Mouse (Mus musculus): ENCODE data around the gene Fbxo11.
"Not testable (repeated sequence)": the region's sequence is repeated elsewhere in the genome, so short reads cannot be mapped to it uniquely, and the experiment has no call there.

The Fbxo11 gene

DNA sequence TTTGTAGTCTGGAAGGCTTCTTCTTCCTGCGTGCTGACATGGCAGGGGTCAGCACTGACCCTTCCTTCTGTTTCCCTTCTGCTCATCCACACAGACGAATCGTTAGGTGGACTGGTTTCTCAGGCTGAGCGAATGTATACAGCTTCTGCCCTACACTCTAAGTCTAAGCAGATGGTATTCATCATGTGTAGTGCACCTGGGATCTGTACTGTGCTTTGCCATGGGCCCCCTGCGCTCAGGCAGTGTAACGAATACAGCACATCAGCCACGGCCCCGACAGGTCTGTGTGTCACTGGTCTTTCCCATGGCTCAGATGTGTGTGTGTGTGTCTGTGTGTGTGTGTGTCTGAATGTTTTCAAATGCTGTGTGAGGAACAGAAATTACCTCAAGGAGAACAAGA lies 58.1 kb downstream of the Fbxo11 start:
- DNase-seq (ENCODE audit: low spot score): no peak

GRCm38 (mm10) chr17:88004892-88005291 lies 60.2 kb downstream of the Fbxo11 start:
- DNase-seq (ENCODE audit: low spot score): no peak

- DNase-seq (ENCODE audit: low spot score): no peak
Observed at GRCm38 (mm10) chr17:87997808-87998207, 67.3 kb downstream of the Fbxo11 start.

DNA sequence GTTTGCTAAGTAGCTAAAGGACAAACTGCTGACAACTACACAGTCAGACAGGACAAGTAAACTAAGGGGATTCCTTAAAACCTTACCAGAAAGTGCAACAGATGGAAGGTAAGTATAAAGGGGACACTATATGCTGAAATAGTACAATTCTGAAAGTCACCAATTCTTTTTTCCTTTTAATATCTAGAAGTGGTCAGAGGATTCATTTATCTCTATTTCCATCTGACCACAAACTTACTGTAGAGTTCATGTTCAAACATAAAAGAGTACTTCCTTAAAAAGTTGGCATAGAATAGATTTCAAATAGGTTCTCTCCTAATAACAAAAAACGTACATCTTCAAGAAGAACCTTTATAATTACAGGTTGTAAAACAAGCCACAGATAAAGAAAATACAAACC lies 71.8 kb downstream of the Fbxo11 start:
- no peak for DNase-seq (ENCODE audit: low spot score)

DNA sequence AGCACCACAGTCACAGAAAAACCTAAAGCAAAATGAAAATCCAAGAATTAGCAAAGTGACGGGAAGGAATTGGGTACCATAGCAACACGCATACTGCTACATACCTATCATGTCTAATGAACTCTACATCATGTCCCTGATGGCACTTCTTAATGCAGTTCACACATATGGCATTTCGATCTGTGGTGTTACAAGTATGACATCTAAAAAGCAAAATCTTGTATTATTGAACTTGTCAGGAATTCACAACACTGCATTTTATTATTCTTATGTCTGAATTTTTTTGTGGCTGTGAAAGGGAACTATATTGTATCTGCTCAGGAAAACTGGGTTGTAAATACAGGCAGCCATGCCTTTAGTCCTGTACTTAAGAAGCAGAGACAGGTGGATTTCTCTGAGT lies 72.9 kb downstream of the Fbxo11 start:
- no peak for DNase-seq (ENCODE audit: low spot score)

DNA sequence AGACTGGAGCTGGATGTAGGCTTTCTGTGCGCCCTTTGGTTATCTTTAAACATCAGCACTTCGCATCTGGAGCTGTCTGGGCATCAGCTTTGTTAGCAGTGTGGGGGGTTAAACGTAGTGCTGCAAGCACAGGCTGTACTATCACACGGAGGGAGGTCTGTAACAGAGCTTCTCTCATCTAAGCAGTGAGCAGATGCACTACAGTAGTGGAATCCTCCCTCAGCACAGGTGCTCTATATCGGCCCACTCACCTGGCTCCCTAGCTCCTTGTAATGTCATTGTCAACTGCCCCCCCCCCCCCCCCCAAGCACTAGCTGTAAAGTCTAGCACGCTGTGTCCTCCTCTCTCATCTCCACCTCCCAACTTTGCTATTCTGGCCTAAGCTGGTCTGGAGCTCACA lies 77.6 kb downstream of the Fbxo11 start:
- no peak for DNase-seq (ENCODE audit: low spot score)

DNA sequence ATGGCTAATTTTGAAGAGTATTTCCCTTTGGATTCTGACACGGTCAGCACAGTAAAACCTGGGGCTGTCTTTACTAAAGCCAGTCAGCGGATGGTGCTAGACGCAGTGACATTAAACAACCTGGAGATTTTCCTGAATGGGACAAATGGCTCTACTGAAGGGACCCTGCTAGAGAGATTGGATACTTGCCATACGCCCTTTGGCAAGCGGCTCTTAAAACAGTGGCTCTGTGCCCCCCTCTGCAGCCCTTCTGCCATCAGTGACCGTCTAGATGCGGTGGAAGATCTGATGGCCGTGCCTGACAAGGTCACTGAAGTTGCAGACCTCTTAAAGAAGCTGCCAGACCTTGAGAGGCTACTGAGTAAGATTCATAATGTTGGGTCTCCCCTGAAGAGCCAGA lies 79.2 kb downstream of the Fbxo11 start:
- no peak for DNase-seq (ENCODE audit: low spot score)

DNA sequence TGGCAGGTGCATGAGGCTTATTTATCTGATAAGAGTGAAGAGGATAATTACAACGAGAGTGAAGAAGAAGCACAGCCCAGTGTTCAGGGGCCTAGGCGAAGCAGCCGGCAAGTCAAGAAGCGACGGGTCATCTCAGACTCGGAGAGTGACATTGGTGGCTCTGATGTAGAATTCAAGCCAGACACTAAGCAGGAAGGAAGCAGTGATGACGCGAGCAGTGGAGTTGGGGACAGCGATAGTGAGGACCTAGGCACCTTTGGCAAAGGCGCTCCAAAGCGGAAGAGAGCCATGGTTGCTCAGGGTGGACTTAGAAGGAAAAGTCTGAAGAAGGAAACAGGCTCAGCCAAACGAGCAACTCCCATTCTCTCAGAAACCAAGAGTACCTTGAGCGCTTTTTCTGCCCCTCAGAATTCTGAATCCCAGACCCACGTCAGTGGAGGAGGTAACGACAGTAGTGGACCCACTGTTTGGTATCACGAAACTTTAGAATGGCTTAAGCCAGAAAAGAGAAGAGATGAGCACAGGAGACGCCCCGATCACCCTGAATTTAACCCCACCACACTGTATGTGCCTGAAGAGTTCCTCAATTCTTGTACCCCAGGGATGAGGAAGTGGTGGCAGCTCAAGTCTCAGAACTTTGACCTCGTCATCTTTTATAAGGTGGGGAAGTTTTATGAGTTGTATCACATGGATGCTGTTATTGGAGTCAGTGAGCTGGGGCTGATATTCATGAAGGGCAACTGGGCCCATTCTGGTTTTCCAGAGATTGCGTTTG lies 80.5 kb downstream of the Fbxo11 start:
- DNase-seq (ENCODE audit: low spot score): no peak

DNA sequence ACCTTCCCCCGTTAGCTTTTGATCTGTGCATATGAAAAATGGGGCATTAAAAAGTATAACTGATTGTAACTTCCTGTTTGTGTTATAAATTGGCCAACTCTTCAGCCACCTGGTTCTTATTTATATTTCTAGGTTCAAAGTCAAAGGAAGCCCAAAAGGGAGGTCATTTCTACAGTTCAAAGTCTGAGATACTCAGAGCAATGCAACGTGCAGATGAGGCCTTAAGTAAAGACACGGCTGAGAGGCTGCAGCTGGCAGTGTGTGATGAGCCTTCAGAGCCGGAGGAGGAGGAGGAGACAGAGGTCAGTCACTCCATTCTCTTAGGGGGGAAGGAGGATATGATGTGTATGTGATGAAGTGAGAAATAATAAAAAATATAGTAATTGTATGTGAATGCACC lies 81.8 kb downstream of the Fbxo11 start:
- DNase-seq (ENCODE audit: low spot score): no peak

DNA sequence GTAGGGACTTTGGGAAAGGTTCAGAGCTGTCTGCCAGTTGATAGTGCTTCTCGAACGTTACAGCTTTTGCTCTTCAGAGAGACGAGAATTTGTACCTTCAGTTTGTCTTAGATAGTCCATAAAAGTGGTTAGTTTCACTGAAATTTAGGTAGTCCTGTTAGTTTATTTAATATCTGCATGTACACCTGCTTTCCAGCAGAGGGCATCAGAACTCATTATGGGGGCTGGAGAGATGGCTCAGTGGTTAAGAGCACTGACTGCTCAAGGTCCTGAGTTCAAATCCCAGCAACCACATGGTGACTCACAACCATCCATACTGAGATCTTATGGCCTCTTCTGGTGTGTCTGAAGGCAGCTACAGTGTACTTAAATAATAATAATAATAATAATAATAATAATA lies 83.0 kb downstream of the Fbxo11 start:
- DNase-seq (ENCODE audit: low spot score): no peak

GRCm38 (mm10) chr17:87979696-87980095 lies 85.4 kb downstream of the Fbxo11 start:
- DNase-seq (ENCODE audit: low spot score): not testable (repeated sequence)

GRCm38 (mm10) chr17:87976927-87977326 lies 88.2 kb downstream of the Fbxo11 start:
- not testable (repeated sequence) for DNase-seq (ENCODE audit: low spot score)

DNA sequence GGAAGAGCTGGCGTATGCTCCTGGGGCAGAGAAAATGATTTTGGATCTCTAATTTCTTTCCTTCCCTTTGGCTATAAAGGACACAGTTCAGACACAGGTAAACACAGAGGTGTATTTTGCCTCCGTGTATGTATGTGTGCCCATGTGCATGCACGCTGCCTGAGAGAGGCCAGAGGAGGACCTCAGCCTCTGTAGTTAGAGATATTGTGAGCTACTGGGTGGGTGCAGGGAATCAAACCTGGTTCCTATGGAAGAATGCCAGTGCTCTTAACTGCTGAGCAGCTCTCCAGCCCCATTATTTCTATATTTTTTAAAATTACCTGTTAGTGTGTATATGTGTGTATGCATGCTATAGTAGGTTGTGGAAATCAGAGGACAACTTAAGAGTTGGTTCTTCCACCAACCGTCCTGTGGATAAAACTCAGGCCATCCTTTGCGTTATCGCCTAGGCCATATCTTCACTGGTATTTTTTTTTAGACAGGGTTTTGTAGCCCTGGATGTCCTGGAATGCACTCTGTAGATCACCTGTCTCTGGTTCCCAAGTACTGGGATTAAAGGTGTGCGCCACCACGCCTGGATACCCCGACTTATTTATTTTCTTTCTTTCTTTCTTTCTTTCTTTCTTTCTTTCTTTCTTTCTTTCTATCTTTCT lies 88.8 kb downstream of the Fbxo11 start:
- no peak for DNase-seq (ENCODE audit: low spot score)

- peak; percentile 57 for DNase-seq (ENCODE audit: low spot score)
Observed at GRCm38 (mm10) chr17:87975229-87975853, 89.8 kb downstream of the Fbxo11 start.

DNA sequence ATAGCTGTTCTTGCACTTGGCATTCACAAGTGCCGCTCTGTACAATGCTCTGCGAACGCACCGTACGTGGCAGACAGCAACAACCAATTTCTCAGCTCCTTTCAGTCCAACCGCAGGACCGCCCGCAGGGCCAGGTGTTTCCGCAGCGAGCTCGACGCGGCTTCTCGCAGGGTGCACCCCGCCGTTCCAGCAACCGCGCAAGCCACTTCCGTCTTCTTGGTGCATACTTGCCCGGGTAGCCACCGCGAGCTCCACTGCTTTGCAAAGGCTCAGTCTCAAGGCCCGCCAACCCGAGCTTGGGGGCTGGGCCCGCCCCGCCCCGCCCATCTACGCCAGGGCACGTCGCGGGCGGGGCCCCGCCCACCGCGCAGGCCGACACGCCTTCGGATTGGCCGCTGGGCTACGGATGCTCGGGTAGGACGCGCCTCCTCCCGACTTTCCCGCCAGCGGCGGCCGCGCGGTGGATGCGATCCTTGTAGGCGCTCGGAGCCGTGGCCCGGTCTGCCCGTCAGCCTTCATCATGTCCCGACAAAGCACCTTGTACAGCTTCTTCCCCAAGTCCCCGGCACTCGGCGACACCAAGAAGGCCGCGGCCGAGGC lies 90.4 kb downstream of the Fbxo11 start, which contains the start of gene Msh6:
Gene Msh6 (plus strand): TSS at position 434 of the 600 bp plus-strand sequence.
- DNase-seq (ENCODE audit: low spot score): peak; percentile 92

DNA sequence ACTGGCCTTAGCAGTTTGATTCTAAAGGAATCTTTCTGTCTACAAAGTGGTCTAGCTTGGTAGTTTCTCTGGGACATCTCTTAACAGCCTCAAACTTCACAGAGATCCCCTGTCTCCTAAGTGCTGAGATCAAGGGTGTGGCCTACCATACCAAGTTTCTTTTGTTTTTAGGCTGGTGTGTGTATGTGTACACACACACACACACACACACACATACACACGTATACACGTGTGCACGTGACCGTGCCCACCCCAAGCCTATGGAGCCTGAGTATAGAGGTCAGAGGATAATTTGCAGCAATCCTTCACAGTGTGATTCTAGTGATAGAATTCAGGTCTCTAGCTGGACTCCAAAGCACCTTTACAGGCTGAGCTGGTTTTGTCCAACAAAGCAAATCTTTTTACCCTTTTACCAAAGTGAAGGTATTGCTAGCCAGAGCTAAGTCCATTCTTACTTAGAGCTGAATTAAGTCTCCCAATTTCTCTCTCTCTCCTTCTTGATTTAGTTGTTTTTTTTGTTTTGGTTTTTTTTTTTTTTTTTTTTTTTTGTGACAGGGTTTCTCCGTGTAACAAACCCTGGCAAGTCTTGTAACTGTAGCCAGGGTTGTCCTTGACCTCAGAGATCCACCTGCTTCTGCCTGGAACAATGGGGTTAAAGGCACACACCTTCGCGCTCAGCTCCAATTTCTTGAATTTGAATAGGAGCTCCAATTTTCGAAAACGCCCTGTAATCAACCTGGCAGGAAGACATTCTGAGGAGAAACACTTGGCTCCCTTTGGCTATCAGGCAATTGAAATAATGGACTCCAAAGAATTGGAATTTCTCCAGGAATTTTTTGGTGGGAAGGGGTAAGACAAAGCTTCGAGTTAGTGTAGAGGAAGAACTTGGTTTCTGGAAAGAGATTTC lies 91.6 kb downstream of the Fbxo11 start:
- DNase-seq (ENCODE audit: low spot score): no peak

DNA sequence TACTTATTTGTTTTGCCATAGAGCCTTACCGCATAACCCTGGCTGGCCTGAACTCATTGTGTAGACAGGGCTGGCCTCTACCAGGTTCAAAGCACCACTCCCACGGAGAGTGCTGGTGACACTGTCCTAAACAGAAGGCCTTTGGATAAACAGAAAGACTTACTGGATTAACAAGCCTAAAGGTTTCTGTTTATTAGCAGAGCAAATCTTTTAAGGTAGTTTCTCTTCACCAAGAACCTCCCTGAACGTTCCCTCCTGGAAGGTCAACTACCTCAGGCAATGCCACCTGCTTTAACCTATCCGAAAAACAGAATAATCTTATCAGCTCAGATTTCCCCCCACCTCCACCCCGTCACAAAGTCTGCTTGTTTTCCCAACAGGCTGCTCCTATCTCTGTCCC lies 92.2 kb downstream of the Fbxo11 start:
- no peak for DNase-seq (ENCODE audit: low spot score)

DNA sequence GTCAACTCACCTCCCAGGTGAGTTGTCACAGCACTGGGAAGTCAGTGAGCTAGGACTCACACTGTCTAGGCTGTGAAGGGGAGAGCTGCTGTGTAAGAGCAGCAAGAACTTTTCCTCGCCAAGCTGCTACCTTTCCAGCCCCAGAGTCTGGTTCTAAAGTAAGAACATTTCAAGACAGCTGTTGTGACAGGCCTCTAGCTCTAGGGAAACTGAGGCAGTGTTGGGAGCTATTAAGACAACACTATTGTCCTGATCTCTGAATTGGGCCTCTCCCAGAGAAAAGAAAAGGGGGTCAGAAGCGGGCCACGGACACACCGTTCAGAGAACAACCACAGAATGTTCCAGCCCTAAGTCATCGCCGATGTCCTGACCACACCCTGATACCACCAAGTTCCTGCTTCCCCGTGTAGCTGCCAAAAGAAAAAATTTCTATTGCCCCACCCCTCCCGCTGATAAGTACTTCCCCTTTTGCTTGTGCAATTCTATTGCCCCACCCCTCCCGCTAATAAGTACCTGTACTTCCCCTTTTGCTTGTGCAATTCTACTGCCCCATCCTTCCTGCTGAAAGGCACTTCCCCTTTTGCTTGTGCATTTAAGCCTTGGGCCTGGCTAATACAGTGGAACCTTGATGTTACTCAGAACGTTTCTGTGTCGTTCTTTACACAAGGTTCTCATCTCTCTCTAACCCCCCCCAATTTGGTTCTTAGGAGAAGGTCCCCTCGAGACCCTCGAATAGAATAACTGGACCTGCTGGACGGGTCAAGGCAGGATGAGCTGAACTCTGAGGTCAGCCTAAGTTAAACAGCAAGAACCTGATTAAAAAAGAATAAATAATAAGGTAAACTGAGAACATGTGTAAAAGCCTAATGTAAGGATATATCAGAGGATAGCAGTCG lies 93.1 kb downstream of the Fbxo11 start:
- DNase-seq (ENCODE audit: low spot score): not testable (repeated sequence)

DNA sequence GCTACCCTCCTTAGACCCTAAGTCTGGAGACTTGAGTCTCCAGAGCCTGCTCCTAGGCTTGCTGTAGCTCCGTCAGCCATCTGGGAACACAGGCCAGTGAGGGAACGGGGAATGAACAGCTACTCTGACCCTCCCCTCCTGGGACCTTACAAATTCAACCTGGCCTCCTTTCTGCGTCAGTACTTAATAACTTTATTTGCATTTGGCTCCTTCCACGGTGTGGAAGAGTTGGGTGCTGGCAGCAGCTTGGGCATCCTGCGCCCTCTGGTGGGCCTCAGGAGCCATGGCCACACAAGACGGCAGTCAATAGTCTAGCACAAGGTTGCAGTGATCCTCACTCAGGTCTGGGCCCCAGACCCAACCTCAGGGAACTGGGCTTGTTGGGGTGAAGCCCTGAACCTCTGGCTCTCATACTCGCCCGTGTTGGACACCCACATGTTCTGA lies 96.6 kb downstream of the Fbxo11 start:
- not testable (repeated sequence) for DNase-seq (ENCODE audit: low spot score)
